Mouse (Mus musculus) stomach, postnatal 0 days (tissue): Measurements from ENCODE around the gene Rfesd. TPM values are rescaled to one million over a fixed set of nuclear protein-coding genes. Genes with fewer than 3 reads are reported as not detected.

Source experiments
- ATAC-seq: fragments of 200-750 bp; cut with Nextera tagmentation; 2 replicates; pipeline ENCODE4 v1.8.0; 2017; ENCODE audit not compliant: low FRiP score, low TSS enrichment
- DNase-seq: peaks from one replicate; pipeline ENCODE4 v3.0.0-alpha.2; 2016; ENCODE audit warnings: low spot score
- H3K27ac ChIP-seq: fragments of 300-500 bp; sonication (generic); replicated peaks from 2 replicates; pipeline ENCODE4 v1.5.1; 2014; ENCODE audit warnings: mild to moderate bottlenecking, control low read depth
- H3K27me3 ChIP-seq: fragments of 300-500 bp; sonication (generic); 2 replicates; pipeline ENCODE4 v1.6.1; 2014; ENCODE audit warnings: low read length; ENCODE audit not compliant: control insufficient read depth, insufficient read depth
- H3K36me3 ChIP-seq: fragments of 300-500 bp; sonication (generic); 2 replicates; pipeline ENCODE4 v1.6.1; 2014; ENCODE audit warnings: low read length, mixed read lengths; ENCODE audit not compliant: control insufficient read depth, insufficient read depth
- H3K4me1 ChIP-seq: fragments of 300-500 bp; sonication (generic); replicated peaks from 2 replicates; pipeline ENCODE4 v1.6.1; 2014; ENCODE audit warnings: antibody characterized with exemption; ENCODE audit not compliant: control insufficient read depth, insufficient read depth
- H3K4me2 ChIP-seq: fragments of 300-500 bp; sonication (generic); replicated peaks from 2 replicates; pipeline ENCODE4 v1.6.1; 2014; ENCODE audit warnings: low read depth, mild to moderate bottlenecking, control low read depth, moderate library complexity
- H3K4me3 ChIP-seq: fragments of 300-500 bp; sonication (generic); 2 replicates; pipeline ENCODE4 v1.5.1; 2014; ENCODE audit warnings: low read depth, low read length, control low read depth
- H3K9ac ChIP-seq: fragments of 300-500 bp; sonication (generic); 2 replicates; pipeline ENCODE4 v1.6.1; 2014; ENCODE audit warnings: mild to moderate bottlenecking, low read length, control low read depth, mixed read lengths
- H3K9me3 ChIP-seq: fragments of 300-500 bp; sonication (generic); 2 replicates; pipeline ENCODE4 v1.6.1; 2016; ENCODE audit warnings: low read length; ENCODE audit not compliant: control insufficient read depth
- CTCF ChIP-seq: IDR thresholded peaks from 2 replicates; pipeline ENCODE4 v1.5.1; 2016; ENCODE audit warnings: antibody characterized with exemption, low read depth, mild to moderate bottlenecking, moderate library complexity
- EP300 ChIP-seq: optimal IDR thresholded peaks from 2 replicates; pipeline ENCODE3; 2016; ENCODE audit warnings: antibody characterized with exemption
- WGBS: fragments of 180-500 bp; shearing (Covaris S2); extraction: QIAGEN DNeasy Blood & Tissue Kit; methylation state at CpG from one replicate; pipeline ENCODE4 v1.1.7; 2014; 5-methylcytosine and 5-hydroxymethylcytosine counted together
- polyA plus RNA-seq: library from polyadenylated mRNA; unstranded; fragments of >200 nt; fragmentation: Nextera tagmentation; extraction: Ambion mirVana; gene quantifications from 2 replicates; pipeline ENCODE4 v1.2.1, GENCODE M21; 2015

Gene Rfesd
- 18.6 and 21.6 TPM in 2 replicates for polyA plus RNA-seq

DNA sequence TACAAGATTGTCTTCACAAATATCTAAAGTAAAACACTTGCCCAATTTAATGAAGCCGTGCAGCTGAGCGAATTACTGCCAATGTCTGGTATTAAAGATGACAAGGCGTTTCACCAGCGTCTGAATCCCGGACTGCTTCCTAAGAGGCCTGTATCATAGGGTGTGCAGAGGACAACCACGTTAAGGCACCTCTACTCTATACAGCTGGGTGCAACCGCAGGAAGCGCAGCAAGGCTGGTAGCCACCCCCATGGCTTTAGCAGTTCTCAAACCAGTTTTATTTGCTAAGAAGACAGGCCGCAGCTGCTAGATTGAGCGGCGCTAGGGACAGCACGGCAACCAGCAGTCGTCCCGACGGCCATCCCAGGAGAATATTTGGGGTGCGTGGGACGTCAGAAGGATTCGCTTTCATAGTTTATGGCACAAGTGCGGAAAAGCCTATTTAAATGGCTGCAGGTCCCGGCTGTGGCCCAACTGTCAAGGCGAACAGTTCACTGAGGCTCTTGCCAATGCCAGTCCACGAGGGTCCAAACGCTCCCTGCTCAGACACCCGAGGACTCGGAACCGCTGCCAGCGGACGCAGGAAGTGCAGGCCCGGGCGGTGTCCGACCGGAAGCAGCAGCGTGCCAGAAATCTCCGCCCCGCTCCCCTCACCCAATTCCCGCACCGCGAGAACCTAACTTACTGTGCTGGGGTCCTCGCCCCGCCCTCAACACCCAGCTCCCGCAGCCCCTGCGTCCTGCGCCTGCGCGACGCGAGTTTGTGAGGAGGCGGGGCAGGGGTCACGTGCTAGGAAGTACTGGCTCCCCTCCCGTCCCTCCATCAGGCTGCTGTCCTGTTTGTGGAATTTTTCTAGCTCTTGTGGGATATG is at the start of gene Rfesd:
Gene Rfesd (minus strand): TSS at position 746 of the 870 bp plus-strand sequence.
- peak within 1 kb of the TSS; percentile 98 for H3K27ac ChIP-seq
- TF ChIP-seq EP300 = no peak
- TF ChIP-seq CTCF = no peak
- H3K9ac ChIP-seq = peak within 1 kb of the TSS; percentile 86
- H3K36me3 ChIP-seq = no peaks in the 10 kb centered on the region
- peak; percentile 98 for DNase-seq
- no peaks in the 10 kb centered on the region for H3K27me3 ChIP-seq
- H3K4me1 ChIP-seq = no peaks in the 10 kb centered on the region
- ATAC-seq = peak; percentile 100
- under 1% methylated on average over 50 of the region's 50 CpGs for WGBS
- H3K4me2 ChIP-seq = peak within 1 kb of the TSS; percentile 54
- peak within 1 kb of the TSS; percentile 66 for H3K4me3 ChIP-seq
- no peaks in the 10 kb centered on the region for H3K9me3 ChIP-seq

DNA sequence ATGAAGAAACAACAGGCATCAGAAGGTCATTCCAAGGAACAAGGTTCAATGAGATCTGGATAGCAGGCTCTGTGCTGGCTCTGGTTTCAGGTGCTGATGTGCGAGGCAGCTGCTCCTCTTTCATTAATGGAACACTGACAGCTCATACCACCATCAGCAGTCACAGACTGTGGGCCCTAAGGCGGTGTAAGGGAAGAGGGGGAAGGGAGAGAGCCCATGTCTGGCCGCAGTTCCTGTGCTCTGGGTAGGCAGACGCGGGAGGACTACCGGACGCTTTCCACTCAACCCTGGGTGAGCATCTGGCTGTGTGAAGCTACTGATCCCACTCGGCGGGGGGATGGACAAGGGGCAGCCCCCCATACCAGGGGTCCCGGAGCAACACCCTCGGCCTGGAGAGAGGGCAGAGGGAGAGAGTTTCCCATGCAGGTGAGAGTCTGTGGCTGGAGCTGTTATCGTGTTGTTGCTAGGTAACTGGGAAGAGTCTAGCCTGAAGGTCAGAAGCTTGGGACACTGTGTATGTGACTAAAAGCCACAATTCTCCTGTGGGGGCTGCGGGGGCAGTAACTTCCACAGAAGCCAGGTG is 45.9 kb upstream of the Rfesd start:
- H3K36me3 ChIP-seq = peaks cover 4% of the 10 kb centered on the region; the same call in 1 of the 2 replicates
- H3K4me1 ChIP-seq = no peaks in the 10 kb centered on the region
- H3K9me3 ChIP-seq = no peaks in the 10 kb centered on the region
- ATAC-seq (no peak), DNase-seq (no peak)
- no peak overlapping the region for H3K4me3 ChIP-seq
- no peak for TF ChIP-seq EP300
- TF ChIP-seq CTCF = no peak
- H3K27ac ChIP-seq = no peak overlapping the region
- WGBS = 85% methylated on average over 13 of the region's 13 CpGs
- no peak overlapping the region for H3K9ac ChIP-seq
- no peaks in the 10 kb centered on the region for H3K27me3 ChIP-seq
- H3K4me2 ChIP-seq = no peak overlapping the region

DNA sequence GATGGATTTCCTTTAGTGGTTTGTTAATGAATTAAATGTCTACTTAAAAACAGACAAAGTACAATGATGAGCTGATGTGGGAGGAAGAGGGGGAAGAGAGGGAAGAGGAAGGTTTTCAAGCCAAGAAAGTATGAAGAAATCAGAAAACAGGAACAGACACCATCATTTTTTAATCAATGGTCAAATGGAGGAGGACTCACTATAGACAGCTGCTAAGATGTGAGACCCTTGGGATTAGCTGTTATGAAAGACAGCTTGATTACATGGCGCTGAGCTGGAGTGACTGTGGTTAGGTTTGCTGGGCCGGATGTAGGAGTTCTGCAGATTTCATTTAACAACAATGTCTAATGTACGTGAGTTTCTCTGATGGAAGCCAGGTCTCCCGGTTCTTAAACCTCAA is 45.0 kb upstream of the Rfesd start:
- H3K9me3 ChIP-seq = no peaks in the 10 kb centered on the region
- no peak for DNase-seq

DNA sequence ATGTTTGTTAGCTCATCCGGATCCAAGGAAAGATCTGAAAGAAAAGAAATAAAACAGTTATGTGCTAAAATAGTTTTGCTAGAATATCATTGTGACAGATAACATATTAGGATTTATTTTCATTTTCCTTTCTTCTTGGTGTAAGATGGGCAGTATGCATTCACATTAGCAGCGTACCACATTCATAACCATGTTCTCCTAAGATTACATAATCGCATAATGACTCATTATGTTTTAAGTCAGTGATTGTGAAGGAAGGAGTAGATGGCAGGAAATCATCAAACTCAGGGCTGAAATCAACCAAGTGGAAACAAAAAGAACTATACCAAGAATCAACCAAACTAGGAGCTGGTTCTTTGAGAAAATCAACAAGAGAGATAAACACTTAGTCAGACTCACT is 44.0 kb upstream of the Rfesd start:
- Histone ChIP-seq H3K27me3 (no peaks in the 10 kb centered on the region), H3K4me2 (no peak overlapping the region), H3K9ac (no peak overlapping the region), H3K27ac (no peak overlapping the region), H3K36me3 (peaks cover 4% of the 10 kb centered on the region; the same call in 1 of the 2 replicates), H3K4me3 (no peak overlapping the region), H3K4me1 (no peaks in the 10 kb centered on the region), H3K9me3 (no peaks in the 10 kb centered on the region)
- DNase-seq (no peak), ATAC-seq (no peak)
- 91% methylated on average over 3 of the region's 3 CpGs for WGBS
- TF ChIP-seq CTCF (no peak), EP300 (no peak)

More for the DNA sequence above, 45.0 kb upstream of the Rfesd start:
- H3K27me3 ChIP-seq = no peaks in the 10 kb centered on the region
- H3K4me2 ChIP-seq = no peak overlapping the region
- no peak overlapping the region for H3K9ac ChIP-seq
- TF ChIP-seq EP300 (no peak), CTCF (no peak)
- H3K4me3 ChIP-seq = no peak overlapping the region
- H3K36me3 ChIP-seq = peaks cover 4% of the 10 kb centered on the region; the same call in 1 of the 2 replicates
- H3K4me1 ChIP-seq = no peaks in the 10 kb centered on the region
- no peak for ATAC-seq
- H3K27ac ChIP-seq = no peak overlapping the region
- 89% methylated on average over 4 of the region's 4 CpGs for whole genome bisulfite sequencing

DNA sequence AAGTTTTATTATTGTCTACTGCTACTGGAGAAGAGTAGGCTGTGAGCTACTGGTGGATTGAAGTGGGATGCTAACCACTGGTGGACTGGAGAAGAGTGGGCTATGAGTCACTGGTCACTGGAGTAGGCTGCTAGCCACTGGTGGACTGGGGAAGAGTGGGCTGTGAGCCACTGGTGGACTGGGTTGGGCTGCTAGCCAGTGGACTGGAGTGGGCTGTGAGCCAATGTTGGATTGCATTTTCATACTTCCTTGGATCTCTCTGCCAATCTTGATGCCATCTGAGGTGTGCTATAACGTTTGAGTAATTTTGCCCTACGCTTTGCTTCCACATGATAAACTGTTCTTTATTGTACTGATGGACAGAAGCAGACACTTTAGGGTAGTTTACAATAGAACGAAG is 43.6 kb upstream of the Rfesd start:
- H3K27me3 ChIP-seq = no peaks in the 10 kb centered on the region
- H3K4me1 ChIP-seq = no peaks in the 10 kb centered on the region
- H3K4me3 ChIP-seq = no peak overlapping the region
- H3K4me2 ChIP-seq = no peak overlapping the region
- H3K36me3 ChIP-seq = peaks cover 4% of the 10 kb centered on the region; the same call in 1 of the 2 replicates
- DNase-seq (no peak), ATAC-seq (no peak)
- no peak overlapping the region for H3K9ac ChIP-seq
- H3K9me3 ChIP-seq = no peaks in the 10 kb centered on the region
- TF ChIP-seq CTCF (no peak), EP300 (no peak)
- 83% methylated on average over 3 of the region's 3 CpGs for WGBS
- no peak overlapping the region for H3K27ac ChIP-seq

DNA sequence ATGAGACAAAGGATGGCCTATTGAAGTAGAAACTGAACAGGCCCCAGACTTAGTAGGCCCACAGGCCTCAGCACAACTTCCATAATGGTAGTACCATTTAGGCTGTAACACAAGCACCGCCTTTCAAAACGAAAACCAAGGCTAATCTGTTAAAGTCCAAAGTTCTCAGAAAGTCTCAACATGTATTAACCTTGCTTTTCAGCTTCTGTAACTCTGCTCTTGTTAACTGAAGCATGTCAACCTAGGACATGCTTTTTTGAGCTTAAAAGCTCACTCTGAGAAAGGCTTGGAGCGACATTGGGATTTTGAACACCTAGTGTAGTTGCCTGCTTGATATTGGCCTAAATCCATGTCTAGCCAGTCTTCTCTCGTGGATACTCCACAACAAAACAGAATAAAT is 41.1 kb upstream of the Rfesd start:
- DNase-seq = no peak
- Histone ChIP-seq H3K27me3 (0 out of 2 replicates have a peak, but pooled peaks cover 5% of the 10 kb centered on the region), H3K9me3 (no peaks in the 10 kb centered on the region), H3K36me3 (0 out of 2 replicates have a peak, but pooled peaks cover 3% of the 10 kb centered on the region), H3K4me3 (no peak overlapping the region), H3K27ac (no peak overlapping the region), H3K9ac (no peak overlapping the region), H3K4me2 (no peak overlapping the region), H3K4me1 (peaks cover 8% of the 10 kb centered on the region; the same call in 1 of the 2 replicates)
- no peak for ATAC-seq
- TF ChIP-seq EP300 (no peak), CTCF (no peak)
- 84% methylated on average over 4 of the region's 4 CpGs for WGBS
